Mouse (Mus musculus) gastrocnemius, postnatal 4 days (tissue): Measurements from ENCODE around the gene Kcnh2. TPM values are rescaled to one million over a fixed set of nuclear protein-coding genes. Genes with fewer than 3 reads are reported as not detected.
"Not testable (repeated sequence)": the region's sequence is repeated elsewhere in the genome, so short reads cannot be mapped to it uniquely, and the experiment has no call there.

Experiments
- DNase-seq, 2 experiments: peaks; one replicate each; pipeline ENCODE4 v3.0.0; 2021 to 2022; ENCODE audit warnings: low spot score in 2 of 2, mixed read lengths in 2 of 2
- long read RNA-seq, 2 experiments: library from polyadenylated mRNA; stranded (forward); transcript quantifications; one replicate each; pipeline ENCODE4 v2.0.0; 2021
- total RNA-seq, 2 experiments: library from RNA; stranded (reverse); gene quantifications; 2 replicates each; pipeline ENCODE4 v1.2.3; 2021

The Kcnh2 gene
- total RNA-seq: 10 to 100 TPM; 22.4 to 24.6 TPM
- long read RNA-seq, experiment 1, full-length matches to known transcripts: 28 of 41 reads
- long read RNA-seq, experiment 1, partial matches to known transcripts: 2 of 41 reads
- long read RNA-seq, experiment 1, other reads (novel, unspliced or antisense): 11 of 41 reads
- long read RNA-seq, experiment 2, full-length matches to known transcripts: 36 of 57 reads
- long read RNA-seq, experiment 2, partial matches to known transcripts: 6 of 57 reads
- long read RNA-seq, experiment 2, other reads (novel, unspliced or antisense): 15 of 57 reads

GRCm38 (mm10) chr5:24351278-24351677, at the start of gene Kcnh2:
Gene Kcnh2 (minus strand): TSS chr5:24351604.
- no peak for DNase-seq

GRCm38 (mm10) chr5:24400362-24400761, 49.0 kb upstream of the Kcnh2 start:
- DNase-seq: no peak

GRCm38 (mm10) chr5:24399686-24400085, 48.3 kb upstream of the Kcnh2 start:
- no peak for DNase-seq

- not testable (repeated sequence) for DNase-seq
These were observed 44.9 kb upstream of the Kcnh2 start for GRCm38 (mm10) chr5:24396254-24396653.

GRCm38 (mm10) chr5:24394165-24394894, 42.9 kb upstream of the Kcnh2 start:
- peak; percentile 76 to 92 for DNase-seq

- peak; percentile 61 to 83 for DNase-seq
These were observed 42.1 kb upstream of the Kcnh2 start, which contains the start of gene Abcb8 for GRCm38 (mm10) chr5:24393392-24393997. Gene Abcb8 (plus strand): TSS chr5:24393663.

- no peak for DNase-seq
These were observed 41.3 kb upstream of the Kcnh2 start for GRCm38 (mm10) chr5:24392724-24393123.

GRCm38 (mm10) chr5:24391864-24392263, 40.5 kb upstream of the Kcnh2 start, which contains the start of gene Atg9b:
Gene Atg9b (minus strand): TSS chr5:24392143.
- DNase-seq: no peak

- no peak for DNase-seq
These were observed 38.2 kb upstream of the Kcnh2 start for GRCm38 (mm10) chr5:24389658-24390020.

GRCm38 (mm10) chr5:24389011-24389657, 37.7 kb upstream of the Kcnh2 start:
- DNase-seq: no peak

- no peak for DNase-seq
These were observed 37.0 kb upstream of the Kcnh2 start for GRCm38 (mm10) chr5:24388246-24388915.

GRCm38 (mm10) chr5:24387264-24388241, 36.1 kb upstream of the Kcnh2 start:
- DNase-seq: peak in 1 of 2 experiments; percentile 53

GRCm38 (mm10) chr5:24385887-24386550, 34.6 kb upstream of the Kcnh2 start:
- DNase-seq: no peak

GRCm38 (mm10) chr5:24385374-24385773, 34.0 kb upstream of the Kcnh2 start:
- DNase-seq: no peak

GRCm38 (mm10) chr5:24384407-24384806, 33.0 kb upstream of the Kcnh2 start:
- no peak for DNase-seq

- DNase-seq: peak; percentile 64 to 83
These were observed 31.8 kb upstream of the Kcnh2 start for GRCm38 (mm10) chr5:24383026-24383859.

- no peak for DNase-seq
These were observed 30.6 kb upstream of the Kcnh2 start for GRCm38 (mm10) chr5:24381988-24382387.

GRCm38 (mm10) chr5:24381486-24381885, 30.1 kb upstream of the Kcnh2 start:
- no peak for DNase-seq
